Mouse (Mus musculus) MEL (cell line): ENCODE results near the gene Rxfp4. TPM values are rescaled to one million over a fixed set of nuclear protein-coding genes. Genes with fewer than 3 reads are reported as not detected.
"Not testable (repeated sequence)": the region's sequence is repeated elsewhere in the genome, so short reads cannot be mapped to it uniquely, and the experiment has no call there.

Experiments
- DNase-seq: peaks from one replicate; pipeline ENCODE4 v3.0.0; 2011; ENCODE audit warnings: low read depth, low spot score
- H3K27ac ChIP-seq: 2 replicates; pipeline ENCODE4 v1.5.1; 2012; ENCODE audit warnings: low read depth, mild to moderate bottlenecking, control low read depth, low read length, moderate library complexity; ENCODE audit not compliant: control insufficient read depth
- H3K27me3 ChIP-seq, 2 experiments: fragments of 150-350 bp in 1 of 2; sonication (generic) in 1 of 2; 2 replicates each; pipeline ENCODE4 v1.6.1; 2012; ENCODE audit warnings: low read length in 2 of 2, mild to moderate bottlenecking in 2 of 2, improper control_type of control experiment in 1 of 2, moderate library complexity in 1 of 2; ENCODE audit not compliant: insufficient read depth in 2 of 2, control insufficient read depth in 1 of 2
- H3K36me3 ChIP-seq, 2 experiments: 2 replicates each; pipeline ENCODE4 v1.6.1; 2012 to 2014; ENCODE audit warnings: low read length in 2 of 2, improper control_type of control experiment in 1 of 2, inconsistent platforms in 1 of 2, mild to moderate bottlenecking in 1 of 2; ENCODE audit not compliant: insufficient read depth in 2 of 2, control insufficient read depth in 1 of 2
- H3K4me1 ChIP-seq, 2 experiments: fragments of 150-350 bp in 1 of 2; sonication (generic) in 1 of 2; 2 replicates each; pipeline ENCODE4 v1.6.1; 2012; ENCODE audit warnings: low read length in 2 of 2, improper control_type of control experiment in 1 of 2, mild to moderate bottlenecking in 1 of 2; ENCODE audit not compliant: insufficient read depth in 2 of 2, control insufficient read depth in 1 of 2
- H3K4me3 ChIP-seq, 2 experiments: fragments of 150-350 bp in 1 of 2; sonication (generic) in 1 of 2; 2 replicates each; pipeline ENCODE4 v1.5.1; 2012; ENCODE audit warnings: low read depth in 2 of 2, low read length in 2 of 2, mild to moderate bottlenecking in 2 of 2, moderate library complexity in 2 of 2, control low read depth in 1 of 2, improper control_type of control experiment in 1 of 2; ENCODE audit not compliant: control insufficient read depth in 1 of 2, insufficient read depth in 1 of 2
- H3K79me2 ChIP-seq: 2 replicates; pipeline ENCODE4 v1.6.1; 2012; ENCODE audit warnings: mild to moderate bottlenecking, low read length, moderate library complexity; ENCODE audit not compliant: control insufficient read depth, poor library complexity, insufficient read depth
- H3K9ac ChIP-seq: 2 replicates; pipeline ENCODE4 v1.6.1; 2012; ENCODE audit warnings: low read depth, mild to moderate bottlenecking, control low read depth, low read length, moderate library complexity; ENCODE audit not compliant: control insufficient read depth, poor library complexity, severe bottlenecking
- H3K9me3 ChIP-seq: fragments of 150-350 bp; sonication (generic); replicated peaks from 2 replicates; pipeline ENCODE4 v1.6.1; 2012; ENCODE audit warnings: mild to moderate bottlenecking, low read length, improper control_type of control experiment, moderate library complexity; ENCODE audit not compliant: insufficient read depth
- CTCF ChIP-seq, 3 experiments: IDR thresholded peaks in 2 of 3; conservative IDR thresholded peaks in 1 of 3; 2 replicates each; pipeline ENCODE4 v1.5.1; 2011 to 2012; ENCODE audit warnings: low read length in 3 of 3, low read depth in 2 of 3, mild to moderate bottlenecking in 2 of 3, improper control_type of control experiment in 1 of 3, inconsistent platforms in 1 of 3, mixed read lengths in 1 of 3, moderate library complexity in 1 of 3; ENCODE audit not compliant: control insufficient read depth in 1 of 3, insufficient read depth in 1 of 3, poor library complexity in 1 of 3, severe bottlenecking in 1 of 3
- E2F4 ChIP-seq: IDR thresholded peaks from 2 replicates; pipeline ENCODE4 v1.6.1; 2011; ENCODE audit warnings: low read depth, low read length, improper control_type of control experiment, borderline replicate concordance
- EP300 ChIP-seq, 2 experiments: IDR thresholded peaks; 2 replicates each; pipeline ENCODE4 v1.6.1; 2011; ENCODE audit warnings: improper control_type of control experiment in 2 of 2, low read length in 2 of 2, low read depth in 1 of 2, mild to moderate bottlenecking in 1 of 2
- ETS1 ChIP-seq: IDR thresholded peaks from 2 replicates; pipeline ENCODE4 v1.6.1; 2012; ENCODE audit warnings: low read depth, mild to moderate bottlenecking, inconsistent platforms, low read length, improper control_type of control experiment, moderate library complexity
- GABPA ChIP-seq: IDR thresholded peaks from 2 replicates; pipeline ENCODE4 v1.6.1; 2012; ENCODE audit warnings: low read depth, mild to moderate bottlenecking, inconsistent platforms, low read length, improper control_type of control experiment, moderate library complexity
- JUND ChIP-seq: IDR thresholded peaks from 2 replicates; pipeline ENCODE4 v1.6.1; 2011; ENCODE audit warnings: low read depth, mild to moderate bottlenecking, improper control_type of control experiment, low read length
- KAT2A ChIP-seq: conservative IDR thresholded peaks from 2 replicates; pipeline ENCODE4 v1.6.1; 2012; ENCODE audit warnings: low read depth, low read length, improper control_type of control experiment, inconsistent platforms
- MAZ ChIP-seq: IDR thresholded peaks from 2 replicates; pipeline ENCODE4 v1.6.1; 2012; ENCODE audit warnings: low read depth, mild to moderate bottlenecking, inconsistent platforms, low read length, improper control_type of control experiment
- MEF2A ChIP-seq: IDR thresholded peaks from 2 replicates; pipeline ENCODE4 v1.6.1; 2014; ENCODE audit warnings: low read depth, mild to moderate bottlenecking, inconsistent platforms, low read length, improper control_type of control experiment; ENCODE audit not compliant: poor library complexity, insufficient replicate concordance, severe bottlenecking; ENCODE audit errors: extremely low read depth
- MYC ChIP-seq: IDR thresholded peaks from 2 replicates; pipeline ENCODE4 v1.6.1; 2011; ENCODE audit warnings: low read depth, mild to moderate bottlenecking, low read length, improper control_type of control experiment, moderate library complexity
- POLR2A ChIP-seq, 2 experiments: IDR thresholded peaks; 2 replicates each; pipeline ENCODE4 v1.6.1; 2011 to 2012; ENCODE audit warnings: low read length in 2 of 2, mild to moderate bottlenecking in 2 of 2, control low read depth in 1 of 2, improper control_type of control experiment in 1 of 2, low read depth in 1 of 2, moderate library complexity in 1 of 2; ENCODE audit not compliant: control insufficient read depth in 1 of 2, insufficient read depth in 1 of 2, poor library complexity in 1 of 2
- POLR2AphosphoS2 ChIP-seq: IDR thresholded peaks from 2 replicates; pipeline ENCODE4 v1.6.1; 2011; ENCODE audit warnings: low read length, improper control_type of control experiment
- POLR2AphosphoS5 ChIP-seq: IDR thresholded peaks from 2 replicates; pipeline ENCODE4 v1.6.1; 2012; ENCODE audit warnings: low read depth, borderline replicate concordance, mild to moderate bottlenecking, inconsistent platforms, low read length, moderate library complexity, mixed read lengths
- RCOR1 ChIP-seq: IDR thresholded peaks from 2 replicates; pipeline ENCODE4 v1.6.1; 2012; ENCODE audit warnings: low read depth, mild to moderate bottlenecking, inconsistent platforms, low read length, improper control_type of control experiment
- SIN3A ChIP-seq: IDR thresholded peaks from 2 replicates; pipeline ENCODE4 v1.6.1; 2012; ENCODE audit warnings: low read length, improper control_type of control experiment, inconsistent platforms
- SMC3 ChIP-seq: IDR thresholded peaks from 2 replicates; pipeline ENCODE4 v1.6.1; 2011; ENCODE audit warnings: low read depth, low read length, improper control_type of control experiment
- TAL1 ChIP-seq: IDR thresholded peaks from 2 replicates; pipeline ENCODE4 v1.6.1; 2012; ENCODE audit warnings: mild to moderate bottlenecking, inconsistent platforms, low read length, moderate library complexity, mixed read lengths
- UBTF ChIP-seq: IDR thresholded peaks from 2 replicates; pipeline ENCODE4 v1.6.1; 2012; ENCODE audit warnings: low read depth, mild to moderate bottlenecking, inconsistent platforms, low read length, improper control_type of control experiment, moderate library complexity, borderline replicate concordance; ENCODE audit not compliant: insufficient read depth
- USF1 ChIP-seq: IDR thresholded peaks from 2 replicates; pipeline ENCODE4 v1.6.1; 2014; ENCODE audit warnings: low read depth, mild to moderate bottlenecking, inconsistent platforms, low read length, improper control_type of control experiment, moderate library complexity
- USF2 ChIP-seq, 2 experiments: IDR thresholded peaks; 2 replicates each; pipeline ENCODE4 v1.6.1; 2011 to 2012; ENCODE audit warnings: improper control_type of control experiment in 2 of 2, low read length in 2 of 2, borderline replicate concordance in 1 of 2, inconsistent platforms in 1 of 2, low read depth in 1 of 2, mild to moderate bottlenecking in 1 of 2; ENCODE audit not compliant: insufficient read depth in 1 of 2
- ZKSCAN1 ChIP-seq: IDR thresholded peaks from 2 replicates; pipeline ENCODE4 v1.6.1; 2012; ENCODE audit warnings: low read depth, mild to moderate bottlenecking, inconsistent platforms, low read length, improper control_type of control experiment, moderate library complexity
- ZMIZ1 ChIP-seq: IDR thresholded peaks from 2 replicates; pipeline ENCODE4 v1.6.1; 2012; ENCODE audit warnings: low read depth, mild to moderate bottlenecking, inconsistent platforms, low read length, improper control_type of control experiment, moderate library complexity
- polyA plus RNA-seq, 2 experiments: library from polyadenylated mRNA; stranded (reverse) in 1 of 2; unstranded in 1 of 2; fragments of >175 nt in 1 of 2; fragments of >200 nt in 1 of 2; gene quantifications; 2 replicates each; pipeline versions ENCODE4 v1.2.1 to v1.2.4; 2012; ENCODE audit warnings: low replicate concordance in 2 of 2, low read depth in 1 of 2; ENCODE audit not compliant: insufficient read length in 2 of 2, insufficient read depth in 1 of 2, missing spikeins in 1 of 2
- total RNA-seq: library from RNA; depleted of rRNA; stranded (reverse); fragments of 300-350 nt; gene quantifications from 2 replicates; pipeline ENCODE4 v1.2.3, GENCODE M21; 2012

The Rxfp4 gene
- total and polyA plus RNA-seq, 3 experiments = 0.06 to 0.08 TPM; not detected in 1

GRCm38 (mm10) chr3:88607065-88607757 lies 45.7 kb downstream of the Rxfp4 start (continued):
- TF ChIP-seq USF2 (IDR thresholded peaks at IDR 0.05; ENCODE audit: borderline replicate concordance in 1 of 2, insufficient read depth in 1 of 2, low read depth in 1 of 2, low read length in 2 of 2) (peak in 1 of 2 experiments; percentile 27; a peak in 2 of 4 replicates), POLR2AphosphoS2 (no peak; the same call in 1 of the 2 replicates), RCOR1 (peak; percentile 41; the same call in 1 of the 2 replicates), POLR2A (IDR thresholded peaks at IDR 0.05; ENCODE audit: control insufficient read depth in 1 of 2, insufficient read depth in 1 of 2, low read depth in 1 of 2, low read length in 2 of 2, poor library complexity in 1 of 2) (peak; percentile 32 to 47; a peak in 1 of 4 replicates)

GRCm38 (mm10) chr3:88605666-88606065 lies 47.3 kb downstream of the Rxfp4 start, which contains the start of gene Arhgef2:
Arhgef2 (plus strand) TSS chr3:88605966.
- H3K9me3 ChIP-seq, H3K79me2 ChIP-seq, DNase-seq, H3K27me3 ChIP-seq: not testable (repeated sequence)
- Histone ChIP-seq H3K4me1 (peaks cover 6 to 18% of the 10 kb centered on the region in 2 experiments; a peak in 3 of 4 replicates), H3K27ac (peak within 1 kb of the TSS; percentile 30), H3K36me3 (peaks cover 0 to 16% of the 10 kb centered on the region in 2 experiments; a peak in 2 of 4 replicates), H3K4me3 (peak within 1 kb of the TSS; percentile 10 to 13; a peak in 3 of 4 replicates), H3K9ac (peak within 1 kb of the TSS; percentile 30)

GRCm38 (mm10) chr3:88604863-88605262 lies 48.1 kb downstream of the Rxfp4 start:
- Histone ChIP-seq H3K36me3 (peaks cover 0 to 16% of the 10 kb centered on the region in 2 experiments; a peak in 2 of 4 replicates), H3K27me3 (no peaks in the 10 kb centered on the region), H3K4me1 (peaks cover 6 to 18% of the 10 kb centered on the region in 2 experiments; a peak in 3 of 4 replicates), H3K4me3 (no peak overlapping the region), H3K79me2 (no peaks in the 10 kb centered on the region; the same call in 1 of the 2 replicates), H3K9ac (no peak overlapping the region), H3K9me3 (no peaks in the 10 kb centered on the region), H3K27ac (no peak overlapping the region)
- TF ChIP-seq EP300 (IDR thresholded peaks at IDR 0.05; ENCODE audit: low read depth in 1 of 2, low read length in 2 of 2) (no peak), SMC3 (no peak), MEF2A (no peak), MAZ (no peak), JUND (no peak), CTCF (IDR thresholded peaks at IDR 0.05 in 2 of 3, conservative IDR thresholded peaks at IDR 0.05 in 1 of 3; ENCODE audit: control insufficient read depth in 1 of 3, insufficient read depth in 1 of 3, low read depth in 2 of 3, low read length in 3 of 3, poor library complexity in 1 of 3, severe bottlenecking in 1 of 3) (no peak), MYC (no peak), POLR2AphosphoS5 (no peak), POLR2A (IDR thresholded peaks at IDR 0.05; ENCODE audit: control insufficient read depth in 1 of 2, insufficient read depth in 1 of 2, low read depth in 1 of 2, low read length in 2 of 2, poor library complexity in 1 of 2) (no peak), GABPA (no peak), UBTF (no peak), USF1 (no peak), TAL1 (no peak), E2F4 (no peak), SIN3A (no peak), ETS1 (no peak), ZMIZ1 (no peak), ZKSCAN1 (no peak), KAT2A (no peak)
- no peak for DNase-seq
